Mouse (Mus musculus) fibroblast of lung, adult 2 months (primary cell): Measurements from ENCODE around the gene Tlk1.

Experiments used
- DNase-seq: peaks from one replicate; pipeline ENCODE4 v3.0.0-alpha.2; 2011; ENCODE audit warnings: low read depth

Tlk1 gene

DNA sequence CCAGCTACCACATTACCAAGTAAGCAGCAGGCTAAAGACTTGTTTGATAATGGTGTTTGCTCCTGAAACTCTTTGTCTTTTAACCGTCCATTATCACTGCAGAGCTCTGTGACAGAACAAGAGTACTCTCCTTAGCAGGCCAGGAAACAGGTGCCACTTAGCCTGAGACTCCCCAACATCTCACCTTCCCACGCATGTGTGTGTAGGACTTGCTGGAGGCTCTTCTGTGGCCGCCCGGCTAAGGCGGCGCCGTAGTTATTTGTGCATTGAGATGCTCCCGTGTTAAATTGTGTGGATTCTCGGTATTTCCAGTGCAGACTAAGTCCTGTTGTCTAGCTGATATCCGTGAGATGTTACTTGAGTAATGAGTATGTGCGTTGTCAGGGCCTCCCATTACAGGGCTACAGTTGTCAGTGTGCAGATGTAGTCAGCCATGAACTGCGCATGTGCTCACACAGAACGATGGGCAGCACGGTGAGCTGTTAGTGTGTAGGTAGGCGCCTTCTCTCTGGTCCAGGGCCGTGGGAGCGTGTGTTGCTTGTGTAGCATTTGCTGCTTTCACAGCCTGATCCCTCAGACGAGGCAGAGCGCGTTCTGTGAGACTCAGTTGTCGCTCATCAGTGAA is 137.0 kb downstream of the Tlk1 start:
- DNase-seq = no peak

DNA sequence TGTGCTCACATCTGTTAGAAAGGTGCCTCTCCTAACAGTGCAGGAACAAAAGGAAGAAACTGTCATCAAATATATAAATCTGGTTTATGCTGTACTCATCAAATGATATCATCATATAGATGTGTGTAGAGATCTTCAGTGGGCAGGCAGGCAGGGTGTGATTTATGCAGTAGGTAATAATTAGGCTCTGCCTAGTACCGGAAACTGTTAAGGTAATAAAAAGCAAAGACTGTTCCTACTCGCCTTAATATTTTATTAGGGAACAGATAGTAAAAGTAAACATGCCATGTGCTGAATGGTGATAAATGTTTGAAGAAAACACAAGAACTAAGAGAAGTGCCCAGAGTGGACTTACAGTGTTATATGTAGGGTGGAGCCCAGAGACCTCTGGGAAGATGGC is 143.2 kb downstream of the Tlk1 start:
- no peak for DNase-seq

DNA sequence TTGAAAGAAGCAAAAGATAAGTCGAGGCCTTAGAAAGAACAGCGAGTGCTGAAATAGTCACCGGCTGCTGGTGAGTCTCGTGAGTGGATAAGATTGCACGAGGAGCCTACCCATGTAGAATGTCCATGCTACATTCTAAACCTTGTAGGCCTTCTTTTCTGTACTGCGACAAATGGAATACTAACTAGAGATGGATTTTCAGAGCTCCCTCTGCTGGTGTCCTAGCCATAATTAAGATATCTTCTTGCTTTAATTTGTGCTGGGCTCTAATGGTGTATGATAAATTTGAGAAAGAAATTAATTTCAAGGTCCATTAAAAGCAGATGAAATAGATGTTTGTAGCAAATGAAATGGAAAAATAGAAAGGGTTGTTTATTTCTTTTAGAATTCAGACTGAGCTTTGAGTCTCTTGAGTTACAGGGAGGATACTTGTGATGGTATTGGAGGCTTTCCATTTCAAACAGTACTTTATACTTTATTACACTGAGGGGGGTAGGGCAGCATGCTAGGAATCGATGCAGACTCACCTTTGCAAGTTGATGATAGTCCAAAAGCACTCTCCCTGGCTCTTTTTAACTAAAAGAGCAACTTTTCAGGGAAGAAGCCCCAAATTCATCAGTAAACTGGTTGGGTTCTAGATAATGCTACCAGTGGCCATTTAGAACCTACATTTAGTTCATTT is 151.9 kb downstream of the Tlk1 start:
- no peak for DNase-seq

DNA sequence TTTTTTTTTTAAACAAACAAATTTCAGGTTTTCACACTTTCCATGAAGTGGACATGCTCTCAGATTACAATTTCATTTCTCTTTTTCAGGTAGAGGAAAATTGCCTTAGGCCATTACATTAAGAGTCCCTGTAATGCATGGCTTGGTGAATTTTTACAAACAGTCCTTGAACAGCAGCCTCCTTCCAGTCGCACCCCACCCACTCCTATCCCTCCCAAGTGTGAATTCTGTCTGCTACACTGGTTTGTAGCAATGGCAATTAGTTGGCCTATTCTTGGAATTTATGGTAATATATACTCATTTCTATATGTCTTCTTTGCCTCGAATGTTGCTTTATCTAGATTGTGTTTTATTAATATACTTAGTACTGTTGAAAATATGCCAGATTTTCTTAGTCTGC is 153.1 kb downstream of the Tlk1 start:
- no peak for DNase-seq

DNA sequence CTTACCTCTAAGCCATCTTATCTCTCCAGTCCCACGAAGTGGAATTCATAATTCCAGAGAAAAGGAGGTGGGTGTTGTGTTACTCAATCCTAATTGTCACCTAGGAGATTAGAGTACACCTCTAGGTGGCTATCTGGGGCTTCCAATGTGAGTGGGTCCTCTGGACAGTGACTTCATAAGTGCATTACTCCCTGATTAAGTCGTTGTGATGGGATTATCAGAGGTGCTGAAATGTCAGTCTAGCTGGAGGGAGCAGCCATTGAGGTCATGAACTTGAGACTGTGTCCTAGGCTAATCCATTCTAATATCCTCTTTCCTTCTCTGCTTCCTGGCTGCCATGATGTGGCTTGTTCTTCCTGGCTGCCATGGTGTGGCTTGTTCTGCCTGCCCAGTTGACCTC is 155.6 kb downstream of the Tlk1 start:
- DNase-seq = no peak

DNA sequence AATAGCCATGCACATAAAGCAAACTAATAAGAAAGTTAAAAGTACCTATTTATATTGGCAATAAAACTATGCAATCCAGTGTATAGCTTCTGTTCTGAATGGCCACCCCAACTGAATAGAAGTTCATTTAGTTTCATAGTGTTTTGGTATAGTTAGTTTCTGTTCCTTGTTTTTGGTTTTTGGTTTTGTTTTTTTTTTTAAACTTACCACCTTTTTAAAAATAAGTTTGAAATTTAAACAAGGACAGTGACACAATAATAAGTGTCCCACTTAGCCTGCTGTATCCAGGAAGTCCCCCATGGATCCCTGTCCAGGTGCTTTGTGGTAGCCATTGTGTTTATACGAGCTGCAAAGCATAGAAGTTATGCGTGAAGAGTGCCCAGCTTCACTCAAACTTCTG is 156.3 kb downstream of the Tlk1 start:
- no peak for DNase-seq

DNA sequence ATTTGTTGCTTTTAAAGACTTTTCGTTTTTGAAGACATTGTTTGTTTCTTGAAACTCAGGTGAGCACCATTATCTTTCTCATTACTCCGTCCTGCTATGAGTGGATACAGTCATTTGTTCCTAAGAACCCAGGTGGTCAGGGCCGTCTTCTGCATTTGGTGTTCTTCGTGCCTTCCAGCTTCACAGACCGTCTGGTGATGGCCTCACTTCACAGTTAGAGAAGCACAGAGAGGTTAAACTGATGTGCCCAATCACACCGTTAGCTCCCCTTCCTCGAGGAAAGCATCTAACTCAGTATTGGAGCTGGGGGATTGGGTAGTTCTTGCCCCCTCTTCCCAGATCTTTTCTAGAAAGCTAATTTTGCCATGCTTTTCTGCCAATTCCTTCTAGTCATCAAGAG is 158.5 kb downstream of the Tlk1 start:
- DNase-seq = no peak

DNA sequence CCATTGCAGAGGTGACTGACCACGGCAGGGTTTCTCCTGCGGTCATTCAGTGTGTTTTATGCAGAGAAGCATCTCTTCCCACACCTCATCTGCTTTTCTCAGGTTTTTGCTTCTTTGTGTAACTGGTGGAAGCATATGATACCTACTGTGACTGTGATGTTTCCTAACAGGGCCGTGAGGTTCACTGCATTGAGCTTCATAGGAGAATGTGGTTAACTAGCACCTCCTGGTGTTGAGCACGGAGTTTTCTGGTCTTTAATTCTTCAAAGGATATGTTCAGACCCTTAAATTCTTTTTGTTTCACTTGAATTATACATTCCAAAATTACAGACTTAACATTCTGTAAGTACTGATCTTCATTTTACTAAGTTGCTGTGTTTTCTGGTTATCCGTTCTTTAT is 161.8 kb downstream of the Tlk1 start:
- no peak for DNase-seq
